Mouse (Mus musculus) layer of hippocampus, postnatal 36 days (tissue): ENCODE measurements around the gene Cox19. TPM values are rescaled to one million over a fixed set of nuclear protein-coding genes. Genes with fewer than 3 reads are reported as not detected.
A peak's percentile ranks its signal among the peaks of the same experiment; 100 is the strongest.

Experiments used
- DNase-seq, 2 experiments: peaks; one replicate each; pipeline ENCODE4 v3.0.0; 2022
- total RNA-seq, 2 experiments: library from RNA; stranded (reverse); gene quantifications; 2 replicates each; pipeline ENCODE4 v1.2.3; 2021

The Cox19 gene
- total RNA-seq, 2 experiments from 2014 or later = 68.6 to 76.3 TPM

DNA sequence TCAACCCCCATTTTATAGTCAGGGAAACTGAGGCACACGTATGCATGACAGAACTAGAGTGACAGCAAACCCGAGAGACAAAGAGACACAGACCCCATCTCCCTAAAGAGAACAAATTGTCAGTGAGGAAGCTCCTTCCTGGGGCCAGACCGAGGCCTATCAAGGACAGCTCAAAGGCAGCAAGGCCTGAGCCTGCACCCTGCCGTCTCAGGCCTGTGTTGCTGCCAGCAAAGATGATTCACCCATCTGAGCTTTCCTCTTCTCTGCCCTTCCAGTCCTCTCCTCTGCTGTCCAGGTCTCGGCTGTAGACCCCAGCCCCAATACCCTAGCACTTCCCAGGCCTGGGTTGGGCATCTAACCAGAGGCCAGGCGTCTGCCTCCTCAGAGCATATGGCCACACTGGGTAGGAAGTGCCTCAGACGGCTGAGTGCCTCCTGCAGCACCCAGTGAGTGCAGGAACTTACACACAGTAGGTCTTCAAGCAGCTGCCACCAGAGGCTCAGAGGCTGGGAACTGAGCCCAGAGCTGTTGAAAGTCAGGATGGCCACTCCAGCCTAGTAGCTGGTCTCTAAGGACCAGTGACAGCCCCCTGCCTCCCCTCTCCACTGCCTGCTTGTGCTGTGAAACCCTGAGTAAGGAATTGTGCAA is 24.1 kb downstream of the Cox19 start:
- DNase-seq = no peak

DNA sequence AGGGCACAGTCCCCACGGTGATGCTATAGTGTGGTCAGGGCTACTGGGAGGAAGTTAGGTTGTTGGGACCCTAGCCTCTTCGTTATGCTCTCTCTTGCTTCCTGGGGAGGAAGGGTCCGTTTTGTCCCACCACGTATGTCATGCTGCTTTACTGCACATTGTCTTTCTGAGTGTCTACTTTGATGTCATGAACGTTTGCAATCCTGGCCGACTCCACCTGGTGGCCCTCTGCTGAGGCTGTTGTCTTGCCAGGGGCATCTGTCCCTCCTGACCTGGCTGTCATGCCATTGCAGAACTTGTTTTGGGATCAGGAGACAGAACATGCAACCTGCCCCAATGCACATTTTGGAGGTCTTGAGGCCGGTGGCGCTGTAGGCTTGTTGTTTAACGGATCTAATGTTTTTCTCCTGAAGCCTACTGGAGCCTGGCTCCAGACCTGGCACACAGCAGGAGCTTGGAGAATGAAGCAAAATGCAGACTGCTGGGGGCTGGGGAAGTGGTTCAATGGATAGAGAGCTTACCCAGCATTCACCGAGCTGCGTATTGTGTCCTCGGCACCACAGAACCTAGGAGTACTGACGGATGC is 25.0 kb downstream of the Cox19 start:
- DNase-seq = no peak

DNA sequence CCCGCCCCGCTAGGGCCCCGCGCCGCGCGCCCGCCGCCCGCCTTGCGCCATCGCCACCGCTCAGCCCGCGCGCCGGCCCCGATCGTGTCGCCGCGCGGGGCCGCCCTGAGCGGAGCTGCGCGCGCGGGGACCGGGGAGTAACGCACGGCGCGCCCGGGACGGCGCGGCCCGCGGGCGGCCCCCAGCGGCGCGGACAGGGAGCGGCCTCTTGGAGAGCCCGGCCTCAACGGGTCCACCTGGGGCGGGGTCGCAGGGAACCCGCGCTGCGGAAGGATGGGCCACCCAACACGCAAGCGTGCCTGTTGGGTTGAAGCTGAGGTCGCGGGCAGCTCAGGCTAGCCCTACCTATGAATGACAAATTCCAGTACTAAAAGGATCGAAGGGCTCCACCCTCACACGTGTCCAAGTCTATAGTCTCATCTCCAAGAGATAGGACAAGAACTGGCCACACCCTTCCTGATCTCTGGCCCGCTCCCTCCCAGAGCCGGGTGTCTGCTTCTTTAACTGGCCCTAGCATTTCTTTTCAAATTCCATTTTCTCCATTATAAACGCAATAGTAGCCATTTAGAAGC is 25.7 kb downstream of the Cox19 start, which contains the start of gene Adap1:
TSS of gene Adap1 (minus strand) at position 228 of the 572 bp plus-strand sequence.
- DNase-seq = peak; percentile 68 to 73

DNA sequence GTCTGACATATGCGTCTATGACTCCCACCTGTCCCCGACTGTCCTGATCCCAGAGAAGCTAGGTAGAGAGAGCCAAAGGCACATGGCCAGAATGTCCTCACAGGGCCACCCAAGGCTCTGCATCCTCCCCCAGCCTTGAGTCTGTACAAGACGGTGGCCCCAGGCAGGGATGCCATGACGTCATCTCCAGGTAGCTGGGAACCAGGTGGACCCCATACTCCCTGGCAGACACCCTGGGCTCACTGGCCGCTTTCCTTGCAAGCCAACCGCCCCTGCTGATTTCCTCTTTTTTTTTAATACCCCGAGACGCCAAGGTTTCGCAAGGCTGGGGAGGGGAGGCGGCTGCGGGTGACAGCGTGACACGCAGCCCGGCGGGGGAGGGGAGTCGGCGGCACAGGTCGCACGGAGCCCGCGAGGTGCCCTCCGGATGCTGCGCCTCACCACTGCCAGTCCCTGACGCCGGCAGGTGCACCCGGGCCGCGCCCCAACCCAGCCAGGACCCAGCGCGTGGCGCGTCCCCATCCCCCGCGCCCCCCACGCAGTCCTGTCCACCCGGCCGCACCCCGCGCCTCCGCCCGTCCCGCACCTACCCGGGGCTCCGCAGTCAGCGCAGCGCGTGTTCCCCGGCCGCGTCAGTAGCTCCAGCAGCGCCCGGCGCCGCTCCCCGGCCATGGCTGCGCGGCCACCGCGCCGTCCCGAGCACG is 26.4 kb downstream of the Cox19 start:
- peak; percentile 41 to 51 for DNase-seq

DNA sequence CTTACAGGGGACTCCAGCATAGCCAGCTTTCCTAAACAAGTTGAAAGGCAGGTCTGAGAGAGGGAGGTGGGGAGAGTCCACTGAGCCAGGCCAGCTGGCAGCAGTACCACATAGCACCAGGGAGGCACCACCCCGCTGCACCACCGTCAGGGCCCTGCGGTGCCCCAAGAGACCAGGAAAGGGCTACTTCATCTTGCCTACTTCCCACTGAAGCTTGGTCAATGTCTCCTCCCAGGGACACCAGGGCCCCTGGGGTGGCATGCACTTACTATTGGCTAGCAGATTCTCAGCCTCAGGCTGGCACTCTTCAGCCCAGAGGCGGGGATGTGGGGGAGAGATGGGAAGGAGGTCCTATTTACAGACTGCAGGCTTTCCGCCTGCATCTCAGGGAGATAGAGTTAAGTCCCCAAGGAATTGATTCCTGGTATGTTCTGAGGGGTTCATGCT is 27.1 kb downstream of the Cox19 start:
- peak in 1 of 2 experiments; percentile 32 for DNase-seq

DNA sequence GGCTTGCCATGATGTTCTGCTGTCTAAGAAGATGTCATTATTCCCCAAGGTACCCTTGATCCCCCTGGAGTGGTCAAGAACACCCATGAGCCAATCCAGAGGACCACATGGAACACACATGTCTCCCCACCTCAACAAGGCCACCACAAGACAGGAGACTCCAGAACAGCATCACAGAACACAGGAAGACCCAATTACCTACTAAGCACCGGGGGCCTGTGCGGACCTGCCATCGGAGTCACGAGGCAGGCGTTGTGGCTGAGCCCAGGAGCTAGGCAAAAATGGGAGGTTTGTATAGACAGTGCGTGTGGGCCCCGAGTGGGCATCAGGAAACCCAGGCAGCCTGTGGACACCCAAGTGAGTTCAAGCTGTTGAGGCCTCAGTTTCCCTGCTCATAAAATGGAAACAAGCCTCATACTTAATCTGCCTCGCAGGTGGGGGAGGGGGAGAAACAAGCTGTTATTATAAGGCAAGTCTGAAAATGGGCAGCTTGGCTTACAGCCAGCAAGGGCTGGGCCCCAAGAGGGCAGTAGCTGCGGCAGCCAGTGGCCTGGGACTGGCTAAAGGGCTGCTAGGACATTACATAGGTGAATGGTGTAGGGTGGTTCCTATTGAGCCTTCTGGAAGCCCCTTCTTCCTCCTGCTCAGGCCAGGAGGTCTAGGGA is 27.8 kb downstream of the Cox19 start:
- DNase-seq = no peak

DNA sequence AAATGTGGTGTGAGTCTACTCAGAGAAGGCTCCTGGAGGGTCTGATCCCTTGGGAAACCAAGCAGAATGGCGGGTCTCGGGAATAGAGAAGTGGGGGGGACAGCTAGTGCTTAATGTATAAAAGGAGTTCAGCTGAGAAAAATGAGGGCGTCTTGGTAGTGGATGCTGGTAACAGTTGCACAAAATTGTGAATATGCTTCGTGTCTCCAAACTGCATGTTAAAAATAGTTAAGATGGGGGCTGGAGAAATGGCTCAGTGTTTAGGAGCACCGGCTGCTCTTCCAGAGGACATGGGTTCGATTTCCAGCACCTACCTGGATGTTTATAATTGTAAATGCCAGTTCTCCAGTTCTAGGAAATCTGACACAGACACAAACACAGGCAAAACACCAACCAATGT is 29.9 kb downstream of the Cox19 start:
- DNase-seq = no peak

DNA sequence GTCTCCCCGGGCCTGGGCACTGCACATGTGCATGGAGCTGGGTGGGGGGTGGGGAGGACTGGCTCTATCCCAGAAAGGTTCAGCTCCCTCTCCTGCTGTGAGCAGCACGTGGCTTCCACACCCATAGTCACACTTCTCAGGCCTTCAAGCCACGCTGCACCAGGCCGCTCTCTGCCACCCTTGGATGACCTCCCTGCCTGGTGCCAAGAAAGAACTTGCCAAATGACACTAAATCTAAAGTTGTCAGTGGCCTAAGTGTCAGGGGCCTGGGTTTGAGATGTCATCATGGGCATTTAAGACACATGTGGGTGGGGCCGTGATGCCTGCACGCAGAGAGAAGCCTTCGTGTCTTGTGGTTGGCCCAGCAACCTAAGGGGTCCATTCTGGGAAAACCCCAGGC is 30.8 kb downstream of the Cox19 start:
- no peak for DNase-seq

DNA sequence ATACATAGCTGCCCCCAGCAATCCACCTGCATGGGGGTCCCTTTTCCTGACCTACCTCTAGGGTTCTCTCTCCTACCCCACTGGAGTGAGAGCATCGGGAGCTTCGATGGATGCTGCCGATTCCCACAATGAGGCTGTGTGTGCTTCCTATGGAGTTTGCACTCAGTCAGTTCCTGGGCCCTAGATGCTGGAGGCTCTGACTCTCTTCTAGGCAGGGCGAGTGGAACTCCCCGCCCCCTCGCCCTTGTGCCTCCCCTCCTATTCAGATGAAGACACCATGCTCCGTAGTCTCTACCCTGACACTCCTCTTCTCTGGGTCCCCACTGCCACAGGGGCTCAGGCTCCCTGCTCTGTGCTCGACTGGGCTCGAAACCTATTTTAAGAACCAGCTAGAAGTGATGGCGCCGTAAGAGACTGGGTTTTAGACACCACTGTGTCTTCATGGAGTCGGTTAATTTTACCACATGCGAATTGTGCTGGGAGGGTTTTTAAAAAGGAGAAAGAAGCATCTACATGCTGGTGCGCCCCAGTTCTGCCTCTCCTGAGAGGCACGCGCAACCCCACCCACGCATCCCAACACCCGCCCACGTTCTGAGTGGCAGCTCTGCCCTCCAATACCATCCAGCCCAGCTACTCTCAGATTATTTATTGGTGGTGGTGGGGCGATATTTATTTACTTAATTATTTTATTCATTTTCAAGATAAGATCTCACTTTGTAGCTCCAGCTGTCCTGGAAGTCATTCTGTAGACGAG is 33.3 kb downstream of the Cox19 start:
- peak; percentile 58 to 67 for DNase-seq

DNA sequence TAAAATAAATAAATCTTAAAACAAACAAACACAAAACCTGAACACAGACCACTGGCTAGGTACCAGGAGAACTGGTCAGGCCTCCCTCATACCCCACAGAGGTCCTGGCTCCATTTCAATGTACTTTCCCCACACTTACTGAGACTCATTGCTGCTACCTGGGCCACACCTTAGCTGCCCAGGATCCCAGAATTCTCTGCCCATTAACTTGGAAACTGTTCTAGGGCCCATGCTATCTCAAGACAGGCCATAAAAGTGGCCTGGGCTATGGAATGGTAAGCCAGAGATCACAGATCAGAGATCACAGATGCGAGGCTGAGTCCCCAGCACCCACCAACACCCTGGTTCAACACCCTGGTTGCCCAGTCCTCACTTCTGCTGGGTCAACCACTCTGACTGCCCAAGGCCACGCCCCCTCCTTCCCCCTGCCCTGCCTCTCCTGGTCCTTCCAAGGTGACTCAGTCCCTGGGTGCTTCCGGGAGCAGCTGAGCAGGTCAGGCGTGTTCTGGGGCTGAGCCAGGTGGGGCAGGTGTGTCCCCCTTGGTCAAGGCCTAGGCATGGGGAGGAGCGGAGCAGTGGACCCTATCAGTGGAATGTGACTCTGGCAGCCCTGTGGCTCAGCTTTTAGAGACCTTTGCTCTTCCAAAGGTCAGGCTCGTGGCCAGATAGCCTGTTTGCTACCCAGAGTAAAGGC is 34.1 kb downstream of the Cox19 start:
- DNase-seq = no peak

DNA sequence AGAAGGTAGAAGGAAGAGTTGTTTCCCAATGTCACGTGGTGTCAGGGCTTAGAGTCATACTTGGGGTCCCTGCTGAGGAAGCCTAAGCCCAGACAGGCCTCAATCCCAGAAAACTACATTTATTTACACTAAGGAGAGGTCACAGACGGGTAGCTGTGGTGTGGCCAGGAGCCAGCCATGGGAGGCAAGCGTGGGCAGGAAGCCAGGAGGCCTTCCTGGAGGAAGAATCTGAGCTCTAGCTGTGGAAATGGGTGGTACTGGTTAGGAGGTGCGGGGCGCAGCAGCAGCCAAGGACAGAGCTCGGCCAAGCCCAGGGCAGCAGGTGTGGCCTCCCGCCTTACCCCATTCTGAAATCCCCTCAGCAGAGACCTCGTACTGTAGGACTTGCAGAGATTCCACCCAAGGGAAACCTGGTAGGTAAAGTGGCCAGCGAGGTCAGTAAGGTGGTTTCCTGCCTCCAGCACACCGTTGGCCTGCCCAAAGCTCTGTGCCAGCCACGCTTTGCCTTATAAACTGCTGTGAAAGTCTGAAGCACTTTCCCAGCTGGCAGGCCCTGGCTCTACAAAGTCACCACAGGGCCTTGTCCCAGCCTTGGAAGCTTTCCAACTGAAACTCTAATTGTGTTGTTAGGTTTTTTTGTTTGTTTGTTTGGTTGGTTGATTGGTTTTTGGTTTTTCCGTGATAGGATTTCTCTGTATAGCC is 36.1 kb downstream of the Cox19 start:
- DNase-seq = no peak

DNA sequence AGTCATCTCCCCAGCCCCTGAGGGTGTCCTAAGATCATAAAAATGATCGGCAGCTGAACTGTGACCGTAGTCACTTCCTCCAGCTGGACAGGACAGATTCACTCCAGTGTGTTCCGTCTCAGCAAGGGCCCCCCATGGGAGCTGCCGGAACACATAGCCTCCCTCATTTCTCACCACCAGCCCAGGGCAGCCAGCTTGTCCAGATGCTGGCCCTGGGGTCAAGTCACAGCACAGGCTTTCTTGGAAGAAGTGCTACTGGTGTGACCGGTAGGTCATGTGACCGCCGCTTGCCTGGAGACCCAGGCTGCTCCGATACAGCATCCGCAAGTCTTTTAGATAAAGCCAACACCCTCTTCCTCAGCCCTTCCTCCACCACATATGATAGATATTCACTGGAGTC is 37.7 kb downstream of the Cox19 start:
- DNase-seq = no peak

DNA sequence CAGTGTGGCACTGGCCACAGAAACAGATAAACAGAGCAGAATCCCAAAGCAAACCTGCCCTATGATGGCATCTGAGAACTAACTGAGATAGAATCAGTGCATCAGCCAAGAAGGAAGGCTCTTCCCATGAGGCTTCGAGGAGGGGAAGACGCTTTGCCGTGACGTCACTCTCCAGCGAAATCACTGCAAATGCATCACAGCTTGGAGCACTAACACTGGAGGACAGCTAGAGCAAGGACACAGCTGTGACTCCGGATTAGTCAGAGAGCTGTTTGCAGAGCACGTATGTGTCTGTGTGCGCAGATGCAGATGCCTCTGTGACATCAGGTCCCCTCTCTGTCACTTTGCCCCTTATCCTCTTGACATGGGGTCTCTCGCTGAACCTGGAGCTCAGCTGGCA is 39.4 kb downstream of the Cox19 start:
- DNase-seq = no peak

DNA sequence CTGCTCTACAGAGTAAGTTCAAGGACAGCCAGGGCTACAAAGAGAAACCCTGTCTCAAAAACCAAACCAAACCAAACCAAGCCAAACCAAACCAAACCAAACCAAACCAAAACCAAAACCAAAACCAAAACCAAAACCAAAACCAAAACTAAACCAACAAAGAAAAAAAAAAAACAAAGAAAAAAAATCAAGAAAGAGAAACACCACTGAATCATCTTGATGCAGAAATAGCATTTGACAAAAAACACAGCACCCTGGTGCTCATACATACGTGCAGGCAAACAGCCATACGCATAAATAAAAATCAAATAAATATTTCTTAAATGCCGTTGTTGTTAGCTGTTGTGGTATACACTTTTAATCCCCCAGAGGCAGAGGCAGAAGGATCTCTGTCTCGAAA is 40.7 kb downstream of the Cox19 start:
- no peak for DNase-seq

DNA sequence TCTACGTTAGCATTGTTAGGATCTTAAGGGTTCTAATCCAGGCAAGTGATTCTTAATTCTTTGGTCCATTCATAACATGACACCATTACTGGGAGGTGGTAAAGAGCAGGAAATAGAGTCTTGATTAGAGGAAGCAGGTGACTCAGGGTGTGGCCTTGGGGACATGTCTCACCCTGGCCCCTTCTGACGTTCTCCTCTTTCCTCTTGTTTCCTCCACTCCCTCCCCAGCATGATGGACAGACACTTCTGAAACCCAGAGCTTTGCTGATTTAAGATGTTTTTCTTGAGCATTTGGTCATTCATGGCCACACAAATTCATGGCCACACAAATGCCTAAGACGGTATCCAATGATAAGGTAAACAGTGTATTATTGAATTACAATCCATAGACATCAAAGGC is 41.3 kb downstream of the Cox19 start:
- no peak for DNase-seq

DNA sequence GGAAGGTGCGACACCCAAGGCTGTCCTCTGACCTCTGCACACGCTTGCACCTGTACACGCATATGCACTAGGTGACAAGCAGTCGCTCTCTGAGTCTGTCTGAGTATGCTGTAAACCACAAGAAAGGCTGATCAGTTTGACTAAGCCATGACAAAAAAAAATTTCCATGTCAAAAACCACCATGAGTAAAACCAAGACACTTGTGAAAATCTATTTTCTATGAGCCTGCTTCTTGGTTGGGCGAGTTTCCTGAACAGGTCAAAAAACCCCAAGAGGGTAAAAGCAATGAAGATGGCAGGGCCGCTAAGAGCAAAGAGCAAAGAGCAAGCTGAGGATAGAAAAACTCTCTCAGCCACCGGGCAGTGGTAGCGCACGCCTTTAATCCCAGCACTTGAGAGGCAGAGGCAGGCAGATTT is 47.6 kb downstream of the Cox19 start:
- no peak for DNase-seq

DNA sequence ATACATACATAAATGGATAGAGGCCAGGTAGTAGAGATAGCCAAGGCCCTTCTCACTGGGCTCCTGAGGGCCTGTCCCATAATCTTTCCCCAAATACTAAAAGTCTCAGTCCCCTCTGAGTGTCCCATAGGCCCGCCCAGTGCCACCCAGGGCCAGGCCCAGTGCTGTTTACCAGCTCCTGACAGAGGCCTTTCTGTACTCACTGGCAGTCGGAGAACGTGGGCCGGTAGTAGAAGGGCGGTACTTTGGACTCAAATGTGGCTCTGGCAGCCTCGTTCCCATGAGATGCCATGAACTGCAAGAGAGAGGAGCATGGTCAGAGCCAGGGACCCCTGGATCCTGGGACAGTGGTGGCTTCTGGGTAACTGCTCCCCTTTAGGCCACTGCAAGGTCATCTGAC is 49.1 kb downstream of the Cox19 start:
- DNase-seq = peak in 1 of 2 experiments; percentile 41

DNA sequence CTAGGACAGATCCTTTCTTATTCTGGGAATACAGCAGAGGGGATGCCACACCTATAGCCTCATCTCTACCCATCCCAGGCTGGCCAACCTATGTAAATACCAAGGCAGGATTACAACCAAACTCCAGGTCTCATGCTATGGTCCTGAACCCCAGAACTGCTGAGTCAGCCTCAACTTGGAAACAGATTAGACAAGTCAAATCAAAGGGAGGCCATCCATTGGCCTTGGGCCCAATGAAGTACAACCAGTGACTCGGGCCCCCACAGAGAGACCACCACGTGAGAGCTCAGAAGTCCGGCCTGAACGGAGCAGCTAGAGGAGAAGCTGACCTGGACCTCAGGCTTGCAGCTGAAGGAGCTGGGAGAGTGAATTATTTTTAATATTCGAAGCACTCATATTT is 53.5 kb downstream of the Cox19 start:
- DNase-seq = no peak

DNA sequence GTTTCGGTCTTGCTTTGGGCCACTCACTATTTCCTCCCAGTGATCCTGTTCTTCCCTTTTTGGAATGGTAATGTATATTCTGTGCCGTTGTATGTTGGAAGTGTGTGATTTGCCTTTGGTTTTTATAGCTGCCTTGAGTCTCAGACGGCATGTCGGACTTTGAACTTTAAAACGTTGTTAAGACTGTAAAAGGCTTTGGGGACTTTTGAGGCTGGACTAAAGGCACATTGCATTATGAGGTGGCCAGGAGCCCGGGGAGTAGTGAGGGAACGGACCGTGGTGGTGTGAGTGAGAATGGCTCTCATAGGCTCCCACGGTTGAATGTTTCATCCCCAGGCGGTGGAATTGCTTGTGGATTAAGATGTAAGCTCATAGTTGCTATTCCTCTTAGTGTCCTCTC is 54.1 kb downstream of the Cox19 start:
- DNase-seq = no peak

DNA sequence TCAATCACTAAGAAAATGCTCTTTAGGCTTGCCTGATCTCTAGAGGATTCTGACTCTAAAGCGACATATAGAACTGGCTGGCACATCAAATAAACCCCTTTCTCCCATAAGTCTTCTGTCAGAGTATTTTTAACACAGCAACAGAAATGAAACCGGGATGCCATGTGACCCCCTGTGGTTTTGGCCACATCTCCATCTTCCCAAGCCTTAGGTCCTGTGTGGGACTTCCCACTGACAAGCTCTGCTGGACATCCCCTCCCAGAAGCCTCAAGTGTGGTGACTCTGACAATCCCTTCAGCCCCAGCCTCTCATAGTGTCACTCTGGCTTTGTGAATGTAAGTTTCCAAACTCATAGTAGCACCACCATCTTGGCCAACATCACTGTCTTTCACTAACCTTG is 57.1 kb downstream of the Cox19 start:
- DNase-seq = no peak
